Mouse (Mus musculus) heart, embryonic 15.5 days (tissue): ENCODE measurements at regions not wholly inside any gene's neighbourhood (a gene's known extent, or its start where the extent isn't known, plus 50 kb on each side); places are given as distances from the start of the nearest gene placed in this dataset.
A peak's percentile ranks its signal among the peaks of the same experiment; 100 is the strongest.

Experiments
- ATAC-seq: fragments of 200-750 bp; cut with Nextera tagmentation; replicated peaks from 2 replicates; pipeline ENCODE4 v1.8.0; 2017; ENCODE audit warnings: low read depth, moderate TSS enrichment; ENCODE audit not compliant: insufficient number of reproducible peaks, insufficient read depth, low FRiP score
- H3K27ac ChIP-seq: fragments of 300-500 bp; sonication (generic); 2 replicates; pipeline ENCODE4 v1.5.1; 2015; ENCODE audit warnings: mild to moderate bottlenecking, inconsistent platforms
- H3K27me3 ChIP-seq: fragments of 300-500 bp; sonication (generic); 2 replicates; pipeline ENCODE4 v1.6.1; 2015; ENCODE audit warnings: inconsistent platforms
- H3K36me3 ChIP-seq: fragments of 300-500 bp; sonication (generic); 2 replicates; pipeline ENCODE4 v1.6.1; 2015; ENCODE audit warnings: mild to moderate bottlenecking, inconsistent platforms
- H3K4me1 ChIP-seq: fragments of 300-500 bp; sonication (generic); replicated peaks from 2 replicates; pipeline ENCODE4 v1.6.1; 2015; ENCODE audit warnings: inconsistent platforms
- H3K4me2 ChIP-seq: fragments of 300-500 bp; sonication (generic); 2 replicates; pipeline ENCODE4 v1.6.1; 2015; ENCODE audit warnings: inconsistent platforms, mild to moderate bottlenecking, moderate library complexity
- H3K4me3 ChIP-seq: fragments of 300-500 bp; sonication (generic); 2 replicates; pipeline ENCODE4 v1.5.1; 2015; ENCODE audit warnings: mild to moderate bottlenecking, inconsistent platforms
- H3K9ac ChIP-seq: fragments of 300-500 bp; sonication (generic); 2 replicates; pipeline ENCODE4 v1.6.1; 2015; ENCODE audit warnings: mild to moderate bottlenecking, inconsistent platforms
- H3K9me3 ChIP-seq: fragments of 300-500 bp; sonication (generic); replicated peaks from 2 replicates; pipeline ENCODE4 v1.6.1; 2016; ENCODE audit warnings: inconsistent platforms
- WGBS: fragments of 180-500 bp; shearing (Covaris S2); methylation state at CpG from one replicate; pipeline ENCODE4 v1.1.7; 2015; ENCODE audit warnings: mixed read lengths; 5-methylcytosine and 5-hydroxymethylcytosine counted together

- Histone ChIP-seq H3K27ac (no peak overlapping the region), H3K27me3 (no peaks in the 10 kb centered on the region), H3K4me1 (0 out of 2 replicates have a peak, but pooled peaks cover 3% of the 10 kb centered on the region), H3K9ac (no peak overlapping the region), H3K4me2 (no peak overlapping the region), H3K36me3 (no peaks in the 10 kb centered on the region), H3K4me3 (no peak overlapping the region), H3K9me3 (no peaks in the 10 kb centered on the region)
- no peak for ATAC-seq
- 47% methylated on average over 1 of the region's 1 CpGs for WGBS
Measured at GRCm38 (mm10) chr13:39278101-39278500, 317.4 kb upstream of the Slc35b3 start.

- ATAC-seq: no peak
- 73% methylated on average over 5 of the region's 5 CpGs for WGBS
- Histone ChIP-seq H3K4me2 (no peak overlapping the region), H3K4me1 (no peaks in the 10 kb centered on the region), H3K9ac (no peak overlapping the region), H3K27ac (no peak overlapping the region), H3K36me3 (no peaks in the 10 kb centered on the region), H3K27me3 (no peaks in the 10 kb centered on the region), H3K9me3 (no peaks in the 10 kb centered on the region), H3K4me3 (no peak overlapping the region)
Measured at GRCm38 (mm10) chr13:39266024-39266423, 305.3 kb upstream of the Slc35b3 start.

GRCm38 (mm10) chr13:39256708-39257107 lies 296.0 kb upstream of the Slc35b3 start:
- Histone ChIP-seq H3K27ac (no peak overlapping the region), H3K4me2 (no peak overlapping the region), H3K4me3 (no peak overlapping the region), H3K9ac (no peak overlapping the region), H3K4me1 (0 out of 2 replicates have a peak, but pooled peaks cover 2% of the 10 kb centered on the region), H3K36me3 (no peaks in the 10 kb centered on the region), H3K9me3 (no peaks in the 10 kb centered on the region), H3K27me3 (no peaks in the 10 kb centered on the region)
- 25% methylated on average over 3 of the region's 3 CpGs for WGBS
- ATAC-seq: no peak

- no peaks in the 10 kb centered on the region for H3K36me3 ChIP-seq
- H3K27me3 ChIP-seq: no peaks in the 10 kb centered on the region
- no peak overlapping the region for H3K4me2 ChIP-seq
- WGBS: 81% methylated on average over 3 of the region's 3 CpGs
- no peak overlapping the region for H3K4me3 ChIP-seq
- no peak overlapping the region for H3K9ac ChIP-seq
- no peaks in the 10 kb centered on the region for H3K9me3 ChIP-seq
- ATAC-seq: no peak
- no peak overlapping the region for H3K27ac ChIP-seq
- 0 out of 2 replicates have a peak, but pooled peaks cover 2% of the 10 kb centered on the region for H3K4me1 ChIP-seq
Measured at GRCm38 (mm10) chr13:39255338-39255737, 294.7 kb upstream of the Slc35b3 start.

GRCm38 (mm10) chr13:39252591-39252990 lies 291.9 kb upstream of the Slc35b3 start:
- no peaks in the 10 kb centered on the region for H3K36me3 ChIP-seq
- ATAC-seq: no peak
- H3K9ac ChIP-seq: no peak overlapping the region
- 0 out of 2 replicates have a peak, but pooled peaks cover 2% of the 10 kb centered on the region for H3K4me1 ChIP-seq
- no peak overlapping the region for H3K27ac ChIP-seq
- WGBS: 84% methylated on average over 3 of the region's 3 CpGs
- H3K27me3 ChIP-seq: no peaks in the 10 kb centered on the region
- H3K9me3 ChIP-seq: no peaks in the 10 kb centered on the region
- no peak overlapping the region for H3K4me3 ChIP-seq
- no peak overlapping the region for H3K4me2 ChIP-seq

GRCm38 (mm10) chr13:39250096-39250495 lies 289.4 kb upstream of the Slc35b3 start:
- 69% methylated on average over 4 of the region's 4 CpGs for WGBS
- Histone ChIP-seq H3K9me3 (no peaks in the 10 kb centered on the region), H3K4me3 (no peak overlapping the region), H3K27ac (no peak overlapping the region), H3K9ac (no peak overlapping the region), H3K4me1 (no peaks in the 10 kb centered on the region), H3K27me3 (no peaks in the 10 kb centered on the region), H3K36me3 (no peaks in the 10 kb centered on the region), H3K4me2 (no peak overlapping the region)
- no peak for ATAC-seq

GRCm38 (mm10) chr13:39226829-39227228 lies 266.2 kb upstream of the Slc35b3 start:
- Histone ChIP-seq H3K9me3 (no peaks in the 10 kb centered on the region), H3K4me1 (no peaks in the 10 kb centered on the region), H3K4me2 (no peak overlapping the region), H3K4me3 (no peak overlapping the region), H3K27me3 (no peaks in the 10 kb centered on the region), H3K9ac (no peak overlapping the region), H3K27ac (no peak overlapping the region), H3K36me3 (no peaks in the 10 kb centered on the region)
- no peak for ATAC-seq
- WGBS: 67% methylated on average over 4 of the region's 4 CpGs

GRCm38 (mm10) chr13:39225651-39226050 lies 265.0 kb upstream of the Slc35b3 start:
- Histone ChIP-seq H3K9me3 (no peaks in the 10 kb centered on the region), H3K27ac (no peak overlapping the region), H3K4me1 (no peaks in the 10 kb centered on the region), H3K9ac (no peak overlapping the region), H3K27me3 (no peaks in the 10 kb centered on the region), H3K4me2 (no peak overlapping the region), H3K4me3 (no peak overlapping the region), H3K36me3 (no peaks in the 10 kb centered on the region)
- ATAC-seq: no peak
- 60% methylated on average over 6 of the region's 6 CpGs for WGBS

- H3K4me3 ChIP-seq: no peak overlapping the region
- 84% methylated on average over 8 of the region's 8 CpGs for WGBS
- no peaks in the 10 kb centered on the region for H3K36me3 ChIP-seq
- H3K9ac ChIP-seq: no peak overlapping the region
- H3K27ac ChIP-seq: no peak overlapping the region
- ATAC-seq: no peak
- no peaks in the 10 kb centered on the region for H3K27me3 ChIP-seq
- no peaks in the 10 kb centered on the region for H3K9me3 ChIP-seq
- H3K4me2 ChIP-seq: no peak overlapping the region
- no peaks in the 10 kb centered on the region for H3K4me1 ChIP-seq
Measured at GRCm38 (mm10) chr13:39211076-39211475, 250.4 kb upstream of the Slc35b3 start.

GRCm38 (mm10) chr13:39183715-39184179 lies 223.1 kb upstream of the Slc35b3 start:
- no peaks in the 10 kb centered on the region for H3K27me3 ChIP-seq

GRCm38 (mm10) chr13:39161980-39162379 lies 201.3 kb upstream of the Slc35b3 start:
- H3K4me2 ChIP-seq: no peak overlapping the region
- no peak overlapping the region for H3K27ac ChIP-seq
- H3K9me3 ChIP-seq: no peaks in the 10 kb centered on the region
- 53% methylated on average over 2 of the region's 2 CpGs for WGBS
- H3K9ac ChIP-seq: no peak overlapping the region
- H3K4me3 ChIP-seq: no peak overlapping the region
- no peak for ATAC-seq
- H3K36me3 ChIP-seq: no peaks in the 10 kb centered on the region
- H3K4me1 ChIP-seq: no peaks in the 10 kb centered on the region
- H3K27me3 ChIP-seq: no peaks in the 10 kb centered on the region

More at GRCm38 (mm10) chr13:39183715-39184179, 223.1 kb upstream of the Slc35b3 start:
- Histone ChIP-seq H3K9ac (no peak overlapping the region), H3K4me1 (no peaks in the 10 kb centered on the region), H3K36me3 (no peaks in the 10 kb centered on the region), H3K4me3 (no peak overlapping the region), H3K9me3 (no peaks in the 10 kb centered on the region), H3K4me2 (peak overlapping the region; percentile 39), H3K27ac (no peak overlapping the region)
- ATAC-seq: no peak
- WGBS: 15% methylated on average over 2 of the region's 2 CpGs

GRCm38 (mm10) chr13:39127942-39128341 lies 167.3 kb upstream of the Slc35b3 start:
- Histone ChIP-seq H3K4me2 (no peak overlapping the region), H3K27me3 (no peaks in the 10 kb centered on the region), H3K27ac (no peak overlapping the region), H3K9ac (no peak overlapping the region), H3K9me3 (no peaks in the 10 kb centered on the region), H3K4me3 (no peak overlapping the region), H3K36me3 (no peaks in the 10 kb centered on the region), H3K4me1 (no peaks in the 10 kb centered on the region)
- 70% methylated on average over 1 of the region's 1 CpGs for WGBS
- ATAC-seq: no peak
